Mouse (Mus musculus): ENCODE results near the gene Cox6a1.

The Cox6a1 gene

DNA sequence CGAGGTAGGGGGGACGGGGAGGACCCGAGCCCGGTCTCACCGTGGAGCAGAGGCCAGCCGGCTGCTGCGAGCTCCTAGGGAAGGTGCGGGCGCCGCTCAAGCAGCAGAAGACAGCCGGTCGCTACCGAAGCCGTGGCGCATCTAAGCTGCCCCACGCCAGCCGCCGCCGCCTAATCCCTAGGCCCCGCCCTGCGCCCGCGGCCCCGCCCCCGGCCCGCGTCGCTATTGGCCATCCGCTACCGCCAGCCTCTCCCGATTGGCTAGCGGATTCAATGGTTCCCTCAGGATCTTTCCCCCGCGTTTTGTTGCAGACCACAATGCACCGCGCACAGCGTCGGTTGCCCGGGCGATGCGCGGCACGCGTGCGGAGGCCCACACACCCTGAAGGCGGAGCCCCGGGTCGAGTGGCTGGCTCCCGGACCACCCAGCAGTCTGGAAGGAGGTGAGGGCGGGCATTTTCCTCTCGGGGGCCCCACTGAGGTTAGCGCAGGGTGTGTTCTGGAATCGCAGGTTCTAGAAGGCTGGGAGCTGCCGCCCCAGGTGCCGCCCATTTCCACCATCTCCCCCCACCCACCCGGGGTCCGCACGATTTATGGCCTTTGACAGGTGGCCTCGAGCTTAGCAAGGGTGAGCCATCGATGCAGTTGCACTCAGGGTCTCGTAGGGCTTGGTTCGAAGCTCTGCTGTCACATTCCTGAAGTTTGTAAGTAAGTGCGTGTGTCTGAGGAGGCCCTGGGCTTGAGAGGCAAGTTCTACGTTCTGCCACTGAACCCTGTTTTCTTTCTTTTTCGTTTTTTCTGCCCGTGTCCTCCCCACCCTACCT is 47.8 kb downstream of the Cox6a1 start, which contains the start of gene Dynll1:
TSS of gene Dynll1 (minus strand) at position 208 of the 823 bp plus-strand sequence.
- DNase-seq (ENCODE audit: low read depth, low spot score): peak; percentile 98

DNA sequence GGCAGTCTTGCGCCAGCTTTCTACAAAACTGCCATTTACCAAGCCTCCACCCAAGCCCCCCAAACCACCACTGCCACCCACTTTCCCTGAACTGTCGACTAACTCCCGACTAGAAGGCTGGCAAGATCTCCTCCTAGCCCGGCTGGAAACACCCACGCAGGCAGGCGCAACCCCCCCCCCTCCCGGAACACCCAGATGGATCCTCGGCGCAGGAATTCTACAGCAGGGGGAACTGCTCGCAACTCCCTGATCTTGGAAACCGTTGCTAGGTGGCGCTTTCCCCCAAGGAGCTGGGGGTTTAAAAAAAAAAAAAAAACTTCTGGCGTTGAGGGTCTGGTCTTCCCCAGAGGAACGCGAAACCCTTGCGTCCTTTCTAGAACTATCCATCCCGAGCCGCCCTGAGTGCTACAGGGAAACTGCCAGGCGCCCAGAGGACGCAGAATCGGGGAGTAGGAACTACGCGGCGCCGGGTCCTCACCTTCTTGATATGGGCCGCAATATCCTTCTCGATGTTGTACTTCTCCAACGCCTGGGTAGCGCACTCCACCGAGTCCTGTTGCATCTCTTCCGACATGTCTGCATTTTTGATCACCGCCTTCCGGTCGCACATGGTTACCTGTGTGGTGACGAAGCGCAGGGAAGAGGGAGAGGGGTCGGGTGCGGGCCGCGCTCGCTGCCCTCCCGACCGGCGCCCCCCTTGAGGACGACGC is 48.6 kb downstream of the Cox6a1 start:
- no peak for DNase-seq (ENCODE audit: low read depth, low spot score)

DNA sequence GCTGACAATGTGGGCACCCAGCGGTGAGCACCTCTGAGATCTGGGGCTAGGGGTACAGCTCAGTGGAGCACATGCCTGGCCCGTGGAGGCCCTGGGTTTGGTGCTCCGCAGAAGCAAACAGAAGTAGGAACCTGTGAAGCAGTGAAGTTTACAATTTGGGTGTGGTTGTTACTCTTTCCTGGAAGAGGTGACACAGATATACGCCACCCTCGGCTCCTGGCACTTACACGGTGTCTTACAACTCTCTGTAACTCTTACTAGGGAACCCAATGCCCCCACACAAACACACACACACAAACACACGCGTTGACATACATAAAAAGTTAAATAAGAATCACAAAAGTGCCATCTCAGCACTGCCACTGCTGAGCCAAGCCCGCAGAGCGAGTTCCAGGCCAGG is 52.4 kb downstream of the Cox6a1 start:
- DNase-seq (ENCODE audit: low read depth, low spot score): no peak

Measured in CD4-positive helper T cell, adult 2 months (primary cell).